Mouse (Mus musculus): ENCODE data around the gene Tsnaxip1.

Tsnaxip1 gene

DNA sequence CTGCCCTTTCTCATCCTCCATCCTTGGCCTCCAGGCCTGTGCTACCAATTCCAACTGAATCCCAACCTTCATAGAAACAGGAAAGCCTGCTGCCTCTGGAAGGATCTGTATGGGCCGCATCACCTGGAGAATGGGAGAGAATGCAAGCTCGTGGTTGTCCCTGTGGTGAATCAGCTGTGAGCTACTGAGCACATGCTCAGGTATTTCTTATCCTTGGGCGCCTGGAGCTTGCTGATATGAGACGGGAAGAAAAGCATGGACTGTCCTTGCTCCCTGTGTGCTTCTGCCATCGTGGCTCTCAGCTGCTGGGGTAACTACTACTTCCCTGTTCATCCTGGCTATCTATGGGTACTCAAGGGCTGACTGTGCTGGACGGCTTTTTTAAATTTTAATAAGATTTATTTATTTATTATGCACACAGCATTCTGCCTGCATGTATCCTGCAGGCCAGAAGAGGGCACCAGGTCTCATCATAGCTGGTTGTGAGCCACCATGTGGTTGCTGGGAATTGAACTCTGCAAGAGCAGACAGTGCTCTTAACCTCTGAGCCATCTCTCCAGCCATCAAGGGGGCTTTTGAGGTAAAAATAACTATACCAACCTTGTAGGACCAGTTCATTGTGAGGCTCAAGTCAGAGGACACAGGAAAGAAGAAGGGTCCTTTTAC lies 39.0 kb downstream of the Tsnaxip1 start:
- no peak for DNase-seq

DNA sequence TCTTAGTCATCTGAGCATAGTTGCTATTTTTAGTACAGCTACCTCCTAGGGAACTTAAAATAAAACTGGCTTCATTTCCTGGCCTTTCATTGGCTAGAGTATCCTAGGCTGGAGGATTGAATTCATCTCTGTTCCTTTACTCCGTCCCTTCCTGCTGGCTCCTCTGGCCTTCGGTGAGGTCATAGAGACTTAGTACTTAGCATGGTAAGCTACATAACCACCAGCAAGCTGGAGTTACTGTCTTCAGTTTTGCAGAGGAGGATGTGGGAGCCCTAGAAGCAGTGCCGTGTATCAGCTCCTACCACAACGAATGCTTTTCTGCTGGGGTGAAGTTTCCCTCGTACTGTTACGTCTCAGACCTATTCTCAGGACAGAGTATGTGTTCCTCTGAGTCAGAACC lies 46.8 kb downstream of the Tsnaxip1 start:
- DNase-seq: peak; percentile 77

- peak; percentile 85 for DNase-seq
Measured at GRCm38 (mm10) chr8:105880754-105881520, 53.4 kb downstream of the Tsnaxip1 start, which contains the start of gene Edc4. Gene Edc4 (plus strand): TSS chr8:105880881.

DNA sequence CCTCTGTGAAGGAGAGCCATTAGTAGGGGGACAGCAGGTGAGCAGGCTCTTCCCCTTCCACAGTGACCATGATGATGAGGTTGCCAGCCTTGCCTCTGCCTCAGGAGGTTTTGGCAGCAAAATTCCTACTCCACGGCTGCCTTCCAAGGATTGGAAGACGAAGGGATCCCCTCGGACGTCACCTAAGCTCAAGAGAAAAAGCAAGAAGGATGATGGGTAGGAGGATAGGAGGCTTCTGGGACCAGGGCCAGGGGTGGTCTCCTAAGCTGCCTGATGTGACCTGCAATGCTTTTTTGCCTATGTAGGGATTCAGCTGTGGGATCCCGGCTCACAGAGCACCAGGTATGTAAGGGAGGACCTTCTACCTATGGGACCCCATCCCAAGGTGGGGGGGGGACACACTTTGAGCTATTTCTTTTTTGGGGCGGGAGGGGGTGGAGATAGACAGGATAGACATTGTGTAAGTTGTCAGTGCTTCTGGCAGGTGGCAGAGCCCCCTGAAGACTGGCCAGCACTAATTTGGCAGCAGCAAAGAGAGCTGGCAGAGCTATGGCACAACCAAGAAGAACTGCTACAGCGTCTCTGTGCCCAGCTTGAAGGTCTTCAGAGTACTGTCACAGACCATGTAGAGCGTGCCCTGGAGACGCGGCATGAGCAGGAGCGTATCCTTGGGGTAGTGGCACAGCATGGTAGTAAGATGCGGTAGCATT lies 62.4 kb downstream of the Tsnaxip1 start:
- DNase-seq: no peak

GRCm38 (mm10) chr8:105890870-105891269 lies 63.3 kb downstream of the Tsnaxip1 start:
- no peak for DNase-seq

GRCm38 (mm10) chr8:105892432-105892831 lies 64.9 kb downstream of the Tsnaxip1 start:
- DNase-seq: no peak

DNA sequence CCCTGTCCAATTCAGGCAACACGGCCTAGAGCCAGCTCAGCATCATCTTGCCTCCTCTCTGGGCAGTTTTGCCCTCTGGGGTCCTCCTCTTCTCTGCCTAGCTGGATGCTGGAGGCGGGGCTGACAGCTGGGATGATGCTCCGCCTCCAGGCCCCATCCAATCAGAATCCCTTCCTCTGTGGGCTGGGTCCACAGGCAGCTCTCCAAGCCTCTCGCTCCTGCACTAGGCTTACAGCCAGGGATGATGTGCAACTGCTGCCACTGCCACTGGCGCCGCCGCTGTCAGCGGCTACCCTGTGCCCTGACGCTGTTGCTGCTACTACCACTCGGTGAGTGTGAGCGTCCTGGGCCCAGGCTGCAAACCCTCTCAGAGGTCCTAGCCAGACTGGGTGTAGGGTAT lies 65.8 kb downstream of the Tsnaxip1 start, which contains the start of gene Nrn1l:
Nrn1l (plus strand) TSS at position 229 of the 400 bp plus-strand sequence.
- DNase-seq: peak; percentile 38
